Mouse (Mus musculus) left cerebral cortex, postnatal 14 days (tissue): ENCODE measurements around the gene Actn4. TPM values are rescaled to one million over a fixed set of nuclear protein-coding genes. Genes with fewer than 3 reads are reported as not detected.
"Not testable (repeated sequence)": the region's sequence is repeated elsewhere in the genome, so short reads cannot be mapped to it uniquely, and the experiment has no call there.

Experiments used
- DNase-seq, 2 experiments: peaks; one replicate each; pipeline ENCODE4 v3.0.0; 2021 to 2022; ENCODE audit warnings: low spot score in 2 of 2, mixed read lengths in 1 of 2
- intact Hi-C: fragments of 180-260 bp; cut with DNase I; formaldehyde crosslinking; loops from one replicate; pipeline ENCODE4 v1.15.1; 2025
- total RNA-seq, 2 experiments: library from RNA; stranded (reverse); gene quantifications; 2 replicates each; pipeline ENCODE4 v1.2.3; 2021

Gene Actn4
- total RNA-seq, 2 experiments from 2014 or later: 177 to 205 TPM

DNA sequence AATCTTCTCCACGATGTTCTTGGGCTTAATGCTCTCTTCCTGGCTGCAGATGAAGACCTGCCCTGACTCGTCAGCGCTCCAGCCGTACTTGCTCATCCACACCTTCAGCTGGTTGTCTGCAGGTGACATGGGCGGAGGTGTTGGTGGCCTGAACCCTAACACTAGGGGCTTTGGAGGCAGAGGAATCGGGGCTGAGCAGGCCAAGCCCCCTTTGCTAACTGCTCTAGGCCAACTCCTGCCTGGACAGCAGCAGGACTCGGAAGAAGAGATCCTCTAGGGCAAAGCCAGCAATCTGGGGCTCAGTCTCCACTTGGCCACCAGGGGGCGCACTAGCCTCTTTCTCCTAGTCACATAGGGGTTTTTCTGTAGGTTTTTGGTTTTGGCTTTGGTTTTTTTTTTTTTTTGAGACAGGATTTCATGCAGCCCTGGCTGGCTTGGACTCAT is 10.4 kb upstream of the Actn4 start:
- peak; percentile 73 to 85 for DNase-seq
- intact Hi-C loops: loop anchor here (2.0 to 5.0 kb wide), 2 partner anchors 66 to 175 kb away; no protein-coding TSS in a partner anchor

DNA sequence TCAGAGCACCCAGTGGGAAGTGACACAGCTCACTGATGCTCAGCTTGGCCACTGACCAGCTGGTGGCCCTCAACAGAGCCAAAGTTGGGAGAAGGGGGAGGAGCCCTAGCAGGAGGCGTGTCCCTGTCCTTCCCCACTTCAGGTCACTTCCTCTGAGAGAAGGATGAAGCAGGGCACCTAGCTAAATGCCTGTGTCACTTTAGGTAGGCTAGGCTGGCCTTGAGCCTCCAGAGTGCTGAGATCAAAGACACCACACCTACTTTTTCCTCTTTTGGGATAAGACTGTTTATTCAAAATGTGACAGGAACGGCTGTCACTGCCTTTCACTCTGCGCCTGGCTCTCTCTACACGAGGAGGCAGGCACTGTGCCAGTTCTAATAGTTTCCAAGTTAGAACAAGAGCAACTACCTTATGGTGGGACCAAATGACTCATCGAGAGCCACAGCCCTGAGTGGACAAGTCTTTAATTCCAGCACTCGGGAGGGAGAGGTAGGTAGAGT is 9.7 kb upstream of the Actn4 start:
- intact Hi-C loops: loop anchor here (2.0 to 5.0 kb wide), 2 partner anchors 67 to 175 kb away; no protein-coding TSS in a partner anchor
- DNase-seq: no peak

DNA sequence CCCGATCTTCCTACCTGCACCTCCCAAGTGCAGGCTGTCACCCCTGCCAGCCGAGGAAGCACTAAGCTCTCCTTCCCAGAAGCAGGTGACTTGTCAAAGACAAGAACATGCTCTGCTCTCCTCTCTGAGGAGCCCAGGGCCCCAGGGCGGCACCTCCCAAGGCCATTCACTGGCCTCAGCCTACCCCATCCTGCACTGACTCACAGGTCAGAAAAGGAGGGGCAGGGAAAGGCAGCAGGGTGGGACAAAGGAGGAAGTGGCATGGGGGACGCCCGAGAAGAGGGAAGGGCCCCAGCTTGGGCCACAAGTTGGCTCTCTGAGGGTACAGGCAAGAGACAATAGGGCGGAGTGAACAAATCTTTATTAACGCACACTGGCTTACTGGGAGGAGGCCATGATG is 8.9 kb upstream of the Actn4 start:
- no peak for DNase-seq
- intact Hi-C loops: loop anchor here (5.0 kb wide), 1 partner anchor 174 kb away; no protein-coding TSS in a partner anchor

DNA sequence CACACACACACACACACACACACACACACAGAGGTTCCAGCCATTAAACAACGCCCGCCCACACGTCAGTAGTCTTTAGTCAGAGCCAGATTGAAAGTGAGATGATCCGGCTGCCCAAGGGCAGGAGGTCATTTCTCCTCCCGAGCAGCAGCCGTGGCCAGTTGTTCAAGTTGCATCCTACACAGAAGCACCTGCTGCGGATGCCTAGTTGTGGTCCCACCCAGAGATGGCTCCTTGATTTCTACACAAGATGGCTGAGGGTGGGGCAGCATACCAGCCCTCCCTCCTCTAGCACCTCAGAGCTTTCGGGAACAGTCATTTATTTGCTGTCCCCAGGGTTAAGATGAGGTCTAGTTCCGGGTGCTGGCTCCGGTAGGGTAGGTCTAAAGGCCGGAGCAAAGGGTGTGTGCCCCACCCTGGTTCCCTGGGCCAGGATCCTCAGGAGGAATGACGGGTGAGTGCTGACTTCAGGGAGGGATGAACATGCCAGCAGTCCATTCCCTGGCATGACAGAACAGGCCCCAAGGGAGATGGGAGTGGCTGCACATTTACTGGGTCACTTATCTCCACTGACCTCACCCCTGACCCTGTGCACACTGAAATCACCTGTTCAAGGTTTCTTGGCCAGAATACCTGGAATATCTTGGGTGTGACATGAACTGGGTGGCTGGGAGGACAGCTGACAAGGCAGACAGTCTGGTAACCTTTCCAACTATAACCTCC is 7.7 kb upstream of the Actn4 start:
- no peak for DNase-seq
- intact Hi-C loops: loop anchor here (5.0 kb wide), 1 partner anchor 173 kb away; no protein-coding TSS in a partner anchor

DNA sequence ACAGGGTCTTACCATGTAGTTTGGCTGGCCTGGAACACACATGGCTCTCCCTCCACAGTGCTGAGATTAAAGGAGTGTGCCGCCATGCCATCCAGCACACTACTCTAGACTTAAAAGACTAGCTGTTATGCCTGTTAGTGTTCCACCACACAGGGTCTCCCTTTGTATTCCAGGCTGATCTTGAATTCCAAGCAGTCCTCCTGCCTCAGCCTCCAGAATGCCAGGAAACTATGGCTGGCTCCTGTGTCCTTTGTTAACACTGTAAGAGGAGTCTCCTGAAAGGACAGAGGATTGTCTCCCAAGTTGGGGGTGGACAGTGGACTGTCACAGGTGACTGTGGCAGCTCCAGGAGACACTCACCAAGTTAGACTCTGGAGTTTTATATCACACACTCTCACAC is 7.1 kb upstream of the Actn4 start:
- no peak for DNase-seq
- intact Hi-C loops: no loop called here

DNA sequence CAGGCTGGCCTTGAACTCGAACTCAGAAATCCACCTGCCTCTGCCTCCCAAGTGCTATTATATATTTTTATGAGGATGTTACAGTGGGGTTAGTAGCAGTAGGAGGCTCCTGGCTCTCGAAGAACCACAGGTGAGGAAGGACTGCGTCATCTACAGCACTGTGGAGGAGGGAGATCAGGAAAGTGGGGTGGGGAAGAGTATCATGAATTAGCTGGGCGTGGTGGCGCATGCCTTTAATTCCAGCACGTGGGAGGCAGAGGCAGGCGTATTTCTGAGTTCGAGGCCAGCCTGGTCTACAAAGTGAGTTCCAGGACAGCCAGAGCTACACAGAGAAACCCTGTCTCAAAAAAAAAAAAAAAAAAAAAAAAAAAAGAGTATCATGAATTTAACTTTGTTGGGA is 6.0 kb upstream of the Actn4 start:
- intact Hi-C loops, DNase-seq: not testable (repeated sequence)

DNA sequence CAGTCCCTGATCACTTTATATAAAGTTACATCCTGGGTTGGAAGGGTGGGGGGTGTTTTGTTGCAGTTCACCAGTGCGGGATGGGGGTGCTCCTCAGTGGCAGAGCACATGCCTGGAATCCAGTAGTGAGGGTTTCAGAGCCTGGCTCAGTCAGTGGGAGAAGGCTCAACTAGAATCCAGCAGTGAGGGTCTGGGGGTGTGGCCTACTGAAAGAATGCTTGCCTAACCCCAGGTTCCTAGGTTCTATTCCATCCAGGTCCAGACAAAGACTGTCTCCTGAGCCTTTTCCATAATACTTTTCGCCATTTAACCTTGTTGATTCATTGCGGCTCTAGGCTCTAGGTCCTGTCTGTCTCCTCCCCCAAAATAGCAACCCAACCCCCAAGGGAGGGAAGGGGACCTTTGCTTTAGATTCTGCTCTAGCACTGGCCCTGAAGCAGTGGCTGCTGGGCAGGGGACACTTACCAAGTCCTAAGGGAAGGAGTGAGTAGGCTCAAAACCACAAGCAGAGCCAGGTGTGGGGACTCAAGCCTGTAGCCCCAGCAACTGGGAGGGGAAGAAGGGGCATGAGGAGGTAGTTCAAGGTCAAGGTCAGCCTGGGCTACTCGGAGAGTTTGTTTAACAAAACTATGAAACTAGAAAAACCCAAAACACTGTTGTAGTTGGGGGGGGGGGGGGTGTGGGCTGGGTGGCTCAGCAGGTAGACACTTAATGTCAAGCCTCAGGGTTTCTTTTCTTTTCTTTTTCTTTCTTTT is 4.8 kb upstream of the Actn4 start:
- intact Hi-C loops: no loop called here
- no peak for DNase-seq

DNA sequence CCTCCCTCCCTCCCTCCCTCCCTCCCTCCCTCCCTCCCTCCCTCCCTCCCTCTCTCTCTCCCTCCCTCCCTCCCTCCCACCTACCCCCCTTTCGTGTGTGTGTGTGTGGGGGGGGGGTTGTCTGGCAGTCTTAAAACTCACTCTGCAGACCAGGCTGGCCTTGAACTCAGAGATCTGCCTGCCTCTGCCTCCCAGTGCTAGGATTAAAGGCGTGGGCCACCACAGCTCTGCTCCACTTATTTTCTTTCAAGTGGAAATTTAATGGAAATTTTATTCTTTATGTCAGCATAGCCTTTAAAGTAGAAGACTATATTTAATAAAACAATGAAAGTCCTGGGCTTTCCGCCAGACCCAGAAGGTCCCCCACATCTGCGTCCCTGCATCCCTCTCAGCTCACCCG is 4.0 kb upstream of the Actn4 start:
- intact Hi-C loops: no loop called here
- no peak for DNase-seq

DNA sequence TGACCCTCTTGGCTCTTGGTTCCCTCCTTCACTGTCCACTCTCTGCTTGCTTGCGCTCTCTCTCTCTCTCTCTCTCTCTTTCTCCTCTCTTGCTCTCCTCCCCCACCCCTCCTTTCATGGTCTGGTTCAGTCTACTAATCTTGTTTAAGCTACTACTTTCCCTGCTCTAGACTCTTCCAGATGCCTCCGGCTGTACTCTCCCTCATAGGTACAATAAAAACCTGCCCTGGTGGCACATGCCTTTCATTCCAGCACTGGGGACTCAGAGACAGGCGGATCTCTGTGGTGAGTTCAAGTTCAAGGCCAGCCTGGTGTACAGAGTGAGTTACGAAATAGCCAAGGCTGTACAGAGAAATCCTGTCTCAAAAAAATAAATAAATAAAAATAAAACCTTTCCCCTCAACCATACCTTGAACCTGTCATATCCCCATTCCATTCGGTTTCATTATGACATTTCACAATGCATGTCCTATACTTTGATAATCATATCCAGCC is 3.3 kb upstream of the Actn4 start:
- intact Hi-C loops: no loop called here
- DNase-seq: no peak

DNA sequence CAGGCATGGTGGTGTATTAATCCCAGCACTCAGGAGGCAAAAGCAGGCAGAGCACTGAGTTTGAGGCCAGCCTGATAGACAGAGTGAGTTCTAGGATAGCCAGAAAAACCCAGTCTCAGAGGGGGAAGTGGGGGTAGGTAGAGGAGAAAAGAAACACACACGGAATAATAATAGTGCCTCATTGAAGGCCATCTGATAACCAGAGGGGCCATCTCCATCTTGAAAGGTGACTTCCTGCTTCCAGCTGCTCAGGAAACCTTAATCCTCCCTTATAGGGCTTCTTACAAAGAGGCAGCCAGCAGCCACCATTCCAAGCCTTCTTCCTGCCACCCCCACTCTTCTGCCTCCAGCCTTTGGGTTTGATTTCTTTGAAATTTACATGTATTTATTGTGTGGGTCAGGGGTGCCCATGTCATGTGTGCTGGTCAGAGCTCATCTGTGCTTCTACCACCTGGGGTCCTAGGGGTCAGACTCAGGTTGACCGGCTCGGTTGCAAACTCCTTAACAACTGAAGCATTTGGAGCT is 1.3 kb upstream of the Actn4 start:
- intact Hi-C loops: loop anchor here (5.0 kb wide), 1 partner anchor 61 kb away; no protein-coding TSS in a partner anchor
- no peak for DNase-seq

DNA sequence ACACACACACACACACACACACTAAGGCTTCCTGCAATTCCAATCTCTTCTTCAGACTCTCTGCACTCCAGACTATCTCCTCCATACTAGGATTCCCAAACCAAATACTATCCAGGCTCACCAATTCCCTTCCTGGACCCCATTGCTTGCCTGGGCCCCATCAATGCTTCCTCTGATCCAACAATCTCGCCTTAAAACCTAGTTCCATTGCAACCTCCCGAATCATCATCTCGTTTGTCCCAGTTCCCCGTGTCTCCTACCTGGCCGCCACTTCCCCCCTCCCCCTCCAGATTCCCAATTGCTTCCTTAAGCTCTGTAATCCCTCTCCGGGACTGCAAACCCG is 585 bp downstream of the Actn4 start:
- intact Hi-C loops: loop anchor here (5.0 kb wide), 1 partner anchor 59 kb away; no protein-coding TSS in a partner anchor
- DNase-seq: no peak

DNA sequence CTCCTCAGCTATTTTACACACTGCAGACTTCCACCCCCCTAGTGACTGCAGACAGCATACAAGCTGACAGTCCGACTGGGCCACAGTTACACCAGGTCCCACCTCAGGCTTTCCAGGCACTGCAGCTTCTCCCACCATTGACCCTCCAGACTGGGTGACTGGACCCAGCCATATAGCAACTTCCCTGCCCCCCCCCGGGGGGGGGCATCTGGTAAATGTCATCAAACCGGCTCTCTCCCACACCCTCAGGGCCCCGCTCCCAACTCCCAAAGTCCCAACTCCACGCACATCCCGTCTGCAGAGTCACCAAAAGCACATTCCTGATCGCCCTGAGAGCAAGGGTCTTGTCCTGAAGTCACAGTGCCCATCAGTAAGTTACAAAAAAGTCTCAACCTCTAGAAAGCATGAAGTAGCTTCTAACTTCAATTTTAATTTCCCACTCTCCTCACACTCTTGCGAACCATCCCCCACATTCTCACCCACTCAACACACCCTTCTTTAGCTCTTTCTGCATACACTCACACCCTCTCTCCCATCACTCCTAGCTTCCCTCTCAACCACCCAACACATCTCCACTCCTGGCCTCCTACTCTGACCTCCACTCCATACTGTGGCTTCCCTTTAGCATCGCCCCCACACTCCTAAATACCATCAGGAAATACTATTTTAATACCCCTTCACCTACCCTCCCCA is 1.6 kb downstream of the Actn4 start:
- DNase-seq: peak in 1 of 2 experiments; percentile 42
- intact Hi-C loops: loop anchor here (5.0 kb wide), 1 partner anchor 58 kb away; no protein-coding TSS in a partner anchor

DNA sequence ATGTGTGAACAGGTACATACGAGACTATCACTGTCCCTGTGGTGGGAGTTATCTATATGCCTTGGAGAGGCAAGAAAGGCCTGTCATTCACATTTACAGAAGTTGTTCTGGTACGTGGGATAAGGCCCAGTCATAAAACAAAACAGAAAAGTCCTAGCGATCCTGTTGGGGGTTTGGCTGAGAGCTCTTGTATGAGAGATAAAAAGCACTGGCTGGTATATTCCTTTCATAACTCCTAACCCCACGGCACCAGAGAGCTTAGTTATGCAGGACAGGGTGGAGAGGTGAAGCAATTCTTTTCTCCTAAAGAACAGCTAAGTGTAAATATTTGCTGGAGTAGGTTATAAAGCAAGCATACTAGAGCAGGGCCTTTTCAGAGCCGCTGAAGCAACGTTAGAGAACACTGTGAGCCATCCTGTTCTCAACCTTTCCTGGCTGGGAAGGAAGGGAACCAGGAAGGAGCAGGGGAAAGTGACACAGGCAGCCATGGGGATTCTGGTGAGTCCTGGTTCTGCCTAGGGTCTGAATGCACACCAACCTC is 2.6 kb downstream of the Actn4 start:
- DNase-seq: no peak
- intact Hi-C loops: loop anchor here (5.0 kb wide), 2 partner anchors 37 to 57 kb away; no protein-coding TSS in a partner anchor

DNA sequence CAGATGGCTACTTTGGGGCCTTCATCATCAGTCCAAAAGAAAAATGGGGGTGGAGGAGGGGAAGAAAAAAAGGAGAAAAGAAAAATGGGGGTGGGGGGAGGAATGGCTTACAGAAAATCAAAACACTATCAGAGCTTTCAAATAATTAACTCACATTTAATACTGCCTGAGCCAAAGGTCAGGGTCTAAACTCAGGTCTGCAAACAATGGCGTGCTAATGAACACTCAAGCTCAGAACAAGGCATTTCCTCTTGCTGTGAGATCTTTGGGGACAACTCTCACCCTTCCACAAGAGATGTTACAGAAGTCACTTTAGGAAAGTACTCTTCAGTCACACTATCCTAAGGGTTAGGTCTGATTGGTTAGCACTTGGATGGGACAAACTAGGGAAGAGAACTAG is 3.4 kb downstream of the Actn4 start:
- intact Hi-C loops: loop anchor here (5.0 kb wide), 1 partner anchor 36 kb away; no protein-coding TSS in a partner anchor

DNA sequence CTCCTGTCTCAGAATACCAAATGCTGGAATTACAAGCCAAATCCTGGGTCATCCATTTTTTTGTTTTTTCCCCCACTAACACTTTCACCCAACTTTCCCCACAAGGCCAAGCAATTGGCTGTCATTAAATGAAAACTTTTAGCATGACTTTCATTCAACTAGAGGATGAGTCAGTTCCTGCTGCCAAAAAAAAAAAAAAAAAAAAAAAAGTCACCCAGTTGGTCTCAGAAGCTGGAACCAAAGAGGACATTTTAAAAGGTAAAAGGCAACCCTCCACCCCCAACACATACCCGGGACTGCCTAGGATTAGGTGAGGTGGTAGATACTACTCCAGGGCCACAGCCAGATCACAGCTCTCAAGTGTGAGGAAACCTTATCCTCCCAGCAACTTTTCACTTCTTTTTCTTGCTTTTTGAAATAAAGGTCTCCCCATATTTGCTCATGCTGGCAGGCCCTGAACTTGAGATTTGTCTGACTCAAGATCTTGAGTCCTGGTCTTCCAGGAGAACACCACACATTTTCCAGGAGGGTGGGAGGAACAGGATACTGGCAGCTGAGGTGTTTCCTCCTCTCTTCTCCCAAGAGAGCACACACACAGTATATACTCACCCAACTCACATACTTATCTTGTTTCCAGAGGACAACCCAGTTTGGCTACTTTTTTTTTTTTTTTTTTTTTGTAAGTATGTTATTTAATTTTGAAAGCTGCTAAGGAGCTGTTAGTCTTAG is 4.0 kb downstream of the Actn4 start:
- intact Hi-C loops: loop anchor here (5.0 kb wide), 1 partner anchor 36 kb away; no protein-coding TSS in a partner anchor
- no peak for DNase-seq

More for the DNA sequence above, 3.4 kb downstream of the Actn4 start:
- DNase-seq: no peak

DNA sequence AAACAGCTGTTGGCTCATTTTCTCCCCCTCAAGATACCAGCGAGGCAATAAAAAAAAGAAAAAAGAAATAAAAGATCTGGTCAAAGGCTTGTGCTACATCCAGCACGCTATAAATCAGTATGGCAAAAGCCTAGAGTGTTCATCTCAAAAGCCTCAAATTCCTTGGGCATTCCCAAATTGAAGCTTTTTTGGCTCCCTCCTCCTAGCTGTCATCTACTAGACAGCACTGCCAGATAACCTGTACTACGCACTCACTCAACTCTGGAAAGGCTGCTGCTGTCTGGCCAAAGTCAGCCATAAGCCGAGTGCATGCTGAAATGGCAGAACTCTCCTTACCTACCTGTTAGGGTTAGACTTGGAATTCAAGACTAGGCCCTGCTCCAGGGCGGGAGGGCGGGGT is 4.9 kb downstream of the Actn4 start:
- intact Hi-C loops: loop anchor here (5.0 kb wide), 1 partner anchor 35 kb away; no protein-coding TSS in a partner anchor
- no peak for DNase-seq

DNA sequence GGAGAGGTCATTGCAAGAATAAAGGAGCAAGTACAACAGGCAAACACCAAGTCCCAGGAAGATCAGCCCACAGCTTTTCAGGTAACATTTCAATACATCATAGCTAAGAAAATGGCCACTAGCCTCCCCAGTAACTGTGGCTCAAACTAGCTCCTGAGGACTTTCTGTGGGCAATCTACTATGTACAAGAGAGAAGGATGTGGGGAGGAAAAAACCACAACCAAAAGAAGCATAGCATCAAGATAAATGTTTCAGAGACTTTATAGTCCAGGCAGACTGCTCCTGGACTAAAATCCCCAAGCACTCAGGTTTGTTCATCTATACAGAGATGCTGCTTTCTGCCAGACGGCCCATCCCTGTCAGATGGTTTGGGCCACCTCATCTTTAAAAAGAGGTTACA is 5.9 kb downstream of the Actn4 start:
- DNase-seq: no peak
- intact Hi-C loops: loop anchor here (5.0 kb wide), 1 partner anchor 34 kb away; no protein-coding TSS in a partner anchor

DNA sequence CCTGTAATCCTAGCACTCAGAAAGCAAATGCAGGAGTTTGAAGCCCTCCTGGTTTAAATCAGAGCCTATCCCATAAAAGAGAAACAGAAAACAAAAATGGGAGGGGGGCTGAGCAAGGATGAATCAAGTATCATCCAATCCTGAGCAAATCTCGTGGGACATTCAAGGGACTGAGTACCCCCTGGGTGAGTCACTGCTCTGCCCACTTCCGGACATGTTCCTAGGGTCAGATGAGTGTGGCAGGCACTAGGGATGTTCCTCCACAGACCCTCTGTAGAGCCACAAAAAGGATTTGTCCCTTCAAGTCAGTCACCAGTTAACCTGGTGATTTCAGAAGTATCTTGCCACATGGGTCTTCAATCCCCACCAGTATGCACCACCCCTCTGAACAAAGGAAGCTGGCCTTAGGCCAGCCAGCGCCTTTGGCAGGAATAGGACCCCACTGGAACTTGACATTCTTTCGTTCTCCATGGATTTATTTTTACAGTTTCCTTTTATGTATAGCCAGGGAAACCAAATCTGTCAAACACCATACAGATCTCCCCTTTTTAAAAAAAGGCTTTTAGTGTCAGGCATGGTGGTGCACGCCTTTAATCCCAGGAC is 6.7 kb downstream of the Actn4 start:
- no peak for DNase-seq
- intact Hi-C loops: loop anchor here (5.0 kb wide), 1 partner anchor 33 kb away; no protein-coding TSS in a partner anchor
